Mouse (Mus musculus): ENCODE measurements around the gene Tex9. TPM values are rescaled to one million over a fixed set of nuclear protein-coding genes. Genes with fewer than 3 reads are reported as not detected.
A peak's percentile ranks its signal among the peaks of the same experiment; 100 is the strongest.

Gene Tex9
- polyA plus RNA-seq, 1 experiment from 2014 or later = 61.7 TPM

DNA sequence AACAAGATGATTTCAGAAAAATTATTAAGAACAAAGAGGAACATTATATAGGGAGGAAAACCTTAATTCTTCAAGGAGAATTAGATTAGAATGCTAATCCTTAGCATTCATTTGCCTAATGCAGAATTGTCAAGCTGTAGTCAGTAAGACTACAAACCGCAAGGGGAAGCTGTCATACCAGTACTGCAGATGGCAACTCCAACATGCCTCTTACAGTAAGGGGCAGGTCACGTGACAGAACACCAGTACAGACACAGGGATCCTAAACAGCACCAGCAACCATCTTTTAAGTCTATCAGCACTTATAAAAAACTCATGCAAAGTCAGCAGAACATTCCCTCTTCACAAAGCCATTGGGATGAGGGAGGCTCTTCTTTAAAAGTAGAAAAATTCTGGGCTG is 1.5 kb upstream of the Tex9 start:
- WGBS = 82% methylated on average over 2 of the region's 2 CpGs
- Histone ChIP-seq H3K36me3 (ENCODE audit: control insufficient read depth, insufficient read depth, low read length) (no peaks in the 10 kb centered on the region), H3K4me2 (no peak overlapping the region), H3K9me3 (ENCODE audit: control insufficient read depth, low read length) (no peaks in the 10 kb centered on the region), H3K27me3 (ENCODE audit: control insufficient read depth, insufficient read depth, low read length) (no peaks in the 10 kb centered on the region), H3K27ac (ENCODE audit: low read depth, low read length) (no peak overlapping the region), H3K4me1 (ENCODE audit: control insufficient read depth, insufficient read depth, low read length) (peaks cover 10% of the 10 kb centered on the region), H3K9ac (ENCODE audit: low read length) (no peak overlapping the region), H3K4me3 (ENCODE audit: low read depth, low read length) (no peak overlapping the region)
- DNase-seq (ENCODE audit: low spot score, missing footprints) (no peak), ATAC-seq (ENCODE audit: low FRiP score) (no peak)

DNA sequence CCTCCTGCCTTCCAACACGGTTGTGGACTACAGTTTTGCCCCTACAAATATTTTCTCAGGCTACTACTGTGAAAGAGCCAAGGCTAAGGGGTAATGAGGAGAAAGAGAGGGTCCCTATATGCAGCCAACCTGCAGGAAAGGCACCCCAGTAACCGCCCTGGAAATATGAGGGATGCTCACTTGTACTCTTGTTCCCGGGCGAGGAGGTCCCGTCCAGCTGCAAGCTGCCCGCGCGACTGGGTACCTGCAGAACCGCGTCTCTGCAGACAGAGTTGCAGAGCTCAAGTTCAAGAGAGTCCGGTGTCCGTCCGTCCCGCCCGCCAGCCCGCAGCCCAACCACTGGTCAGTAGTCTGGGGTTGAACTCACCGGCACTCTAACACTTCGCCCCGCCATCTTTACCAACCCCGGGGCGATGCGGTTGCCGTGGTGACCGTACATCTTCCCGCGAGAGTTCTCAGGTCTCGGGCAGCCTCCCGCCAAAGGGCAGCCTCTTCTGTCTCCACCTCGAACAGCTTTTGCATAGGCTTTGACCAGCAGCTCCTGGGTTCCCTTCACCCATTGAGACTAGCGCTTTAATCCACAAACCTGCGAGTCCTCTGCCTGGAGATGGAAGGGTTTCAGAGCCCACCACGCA is 336 bp downstream of the Tex9 start:
- peak overlapping the region; percentile 72 for H3K4me2 ChIP-seq
- WGBS = under 1% methylated on average over 32 of the region's 32 CpGs
- H3K36me3 ChIP-seq (ENCODE audit: control insufficient read depth, insufficient read depth, low read length) = peaks cover 8% of the 10 kb centered on the region
- peak overlapping the region; percentile 77 for H3K27ac ChIP-seq (ENCODE audit: low read depth, low read length)
- peaks cover 10% of the 10 kb centered on the region for H3K4me1 ChIP-seq (ENCODE audit: control insufficient read depth, insufficient read depth, low read length)
- no peaks in the 10 kb centered on the region for H3K9me3 ChIP-seq (ENCODE audit: control insufficient read depth, low read length)
- ATAC-seq (ENCODE audit: low FRiP score) = peak; percentile 98
- peak overlapping the region; percentile 79 for H3K4me3 ChIP-seq (ENCODE audit: low read depth, low read length)
- DNase-seq (ENCODE audit: low spot score, missing footprints) = peak; percentile 99
- no peaks in the 10 kb centered on the region for H3K27me3 ChIP-seq (ENCODE audit: control insufficient read depth, insufficient read depth, low read length)
- peak overlapping the region; percentile 87 for H3K9ac ChIP-seq (ENCODE audit: low read length)

DNA sequence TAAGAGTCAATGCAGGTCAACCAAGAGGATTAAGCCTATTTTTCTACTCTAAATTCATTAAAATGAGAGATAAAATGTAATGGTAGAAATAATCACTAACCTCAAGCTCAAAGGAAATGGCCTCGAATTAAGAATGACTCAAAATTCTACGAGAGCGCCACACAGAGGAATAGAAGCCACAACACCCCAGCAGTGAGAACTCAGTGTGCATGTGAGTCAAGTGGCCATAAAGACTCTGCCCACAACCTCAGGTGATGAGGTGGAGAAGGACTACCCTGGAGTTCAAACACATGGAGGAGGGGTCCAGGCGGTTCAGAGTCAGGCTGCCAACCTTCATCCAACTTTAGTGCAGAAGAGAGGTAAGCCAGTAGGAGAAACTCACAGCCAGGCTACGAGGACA is 2.9 kb downstream of the Tex9 start:
- ATAC-seq (ENCODE audit: low FRiP score) (no peak), DNase-seq (ENCODE audit: low spot score, missing footprints) (no peak)
- peaks cover 8% of the 10 kb centered on the region for H3K36me3 ChIP-seq (ENCODE audit: control insufficient read depth, insufficient read depth, low read length)
- H3K4me3 ChIP-seq (ENCODE audit: low read depth, low read length) = no peak overlapping the region
- no peak overlapping the region for H3K4me2 ChIP-seq
- H3K27me3 ChIP-seq (ENCODE audit: control insufficient read depth, insufficient read depth, low read length) = no peaks in the 10 kb centered on the region
- H3K9ac ChIP-seq (ENCODE audit: low read length) = no peak overlapping the region
- no peak overlapping the region for H3K27ac ChIP-seq (ENCODE audit: low read depth, low read length)
- H3K4me1 ChIP-seq (ENCODE audit: control insufficient read depth, insufficient read depth, low read length) = peaks cover 10% of the 10 kb centered on the region
- 88% methylated on average over 5 of the region's 5 CpGs for WGBS
- H3K9me3 ChIP-seq (ENCODE audit: control insufficient read depth, low read length) = no peaks in the 10 kb centered on the region

DNA sequence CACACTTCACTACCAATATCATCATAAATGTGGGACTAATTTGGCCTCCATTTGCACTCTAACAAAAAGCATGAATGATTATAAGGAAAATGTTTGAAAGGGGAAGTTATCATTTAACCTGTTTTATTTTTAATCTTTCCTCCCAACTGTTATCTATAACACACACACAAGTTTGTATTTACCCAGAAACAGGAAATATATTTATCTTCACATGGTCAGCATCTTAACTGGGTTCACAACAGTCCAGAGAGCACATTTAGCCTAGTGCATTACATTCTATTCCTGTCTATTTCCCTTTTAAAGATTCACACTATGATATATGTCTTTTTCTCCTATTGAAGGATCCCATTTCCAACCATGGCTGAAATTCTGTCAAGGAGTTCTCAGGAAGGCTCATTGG is 3.5 kb downstream of the Tex9 start:
- H3K27ac ChIP-seq (ENCODE audit: low read depth, low read length) = no peak overlapping the region
- DNase-seq (ENCODE audit: low spot score, missing footprints) (no peak), ATAC-seq (ENCODE audit: low FRiP score) (no peak)
- H3K36me3 ChIP-seq (ENCODE audit: control insufficient read depth, insufficient read depth, low read length) = peaks cover 8% of the 10 kb centered on the region
- no peak overlapping the region for H3K9ac ChIP-seq (ENCODE audit: low read length)
- no peaks in the 10 kb centered on the region for H3K27me3 ChIP-seq (ENCODE audit: control insufficient read depth, insufficient read depth, low read length)
- no peak overlapping the region for H3K4me2 ChIP-seq
- H3K4me1 ChIP-seq (ENCODE audit: control insufficient read depth, insufficient read depth, low read length) = peaks cover 10% of the 10 kb centered on the region
- H3K4me3 ChIP-seq (ENCODE audit: low read depth, low read length) = no peak overlapping the region
- H3K9me3 ChIP-seq (ENCODE audit: control insufficient read depth, low read length) = no peaks in the 10 kb centered on the region

DNA sequence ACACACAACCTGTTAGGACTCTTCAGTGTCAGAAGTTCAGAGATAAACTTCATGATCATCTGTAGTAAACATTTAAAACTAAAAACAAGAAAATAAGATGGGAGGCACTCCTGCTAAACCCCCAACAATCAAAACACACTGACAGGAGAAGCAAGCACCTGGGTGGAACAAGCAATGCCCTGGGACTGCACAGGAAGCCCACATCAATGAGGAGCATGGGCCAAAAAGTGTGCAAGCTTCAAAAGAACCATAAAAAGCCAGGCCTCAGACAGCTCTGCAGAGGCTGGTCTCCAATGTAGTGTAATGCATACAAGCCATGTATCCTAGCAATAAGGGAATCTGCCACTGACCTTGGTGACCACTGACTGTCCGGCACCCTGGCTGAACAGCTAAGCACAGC is 12.7 kb downstream of the Tex9 start:
- H3K27me3 ChIP-seq (ENCODE audit: control insufficient read depth, insufficient read depth, low read length) = no peaks in the 10 kb centered on the region
- no peak for ATAC-seq (ENCODE audit: low FRiP score)
- no peak overlapping the region for H3K4me3 ChIP-seq (ENCODE audit: low read depth, low read length)
- peaks cover 8% of the 10 kb centered on the region; the same call in 1 of the 2 replicates for H3K36me3 ChIP-seq (ENCODE audit: control insufficient read depth, insufficient read depth, low read length)
- H3K9me3 ChIP-seq (ENCODE audit: control insufficient read depth, low read length) = no peaks in the 10 kb centered on the region
- H3K9ac ChIP-seq (ENCODE audit: low read length) = no peak overlapping the region
- no peak overlapping the region for H3K27ac ChIP-seq (ENCODE audit: low read depth, low read length)
- H3K4me2 ChIP-seq = no peak overlapping the region
- 85% methylated on average over 1 of the region's 1 CpGs for WGBS
- DNase-seq (ENCODE audit: low spot score, missing footprints) = no peak
- H3K4me1 ChIP-seq (ENCODE audit: control insufficient read depth, insufficient read depth, low read length) = no peaks in the 10 kb centered on the region

DNA sequence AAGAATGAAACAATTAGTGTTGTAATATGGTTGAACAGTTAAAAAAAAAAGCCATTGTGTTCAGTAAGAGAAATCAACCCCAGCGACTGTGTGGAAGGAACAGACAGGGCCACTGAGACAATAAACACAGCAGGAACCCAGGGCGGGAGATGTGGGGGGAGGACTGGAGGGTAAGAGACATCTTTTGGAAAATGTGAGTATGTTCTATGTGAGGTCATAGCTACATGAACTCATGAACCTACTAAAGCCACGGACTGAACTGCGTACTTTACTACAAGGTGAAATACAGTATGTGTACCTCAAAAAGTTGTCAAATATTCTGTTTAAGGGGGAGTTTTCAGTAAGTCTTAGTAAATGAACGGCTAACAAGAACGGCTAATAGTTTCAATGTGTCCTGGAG is 14.7 kb downstream of the Tex9 start:
- no peaks in the 10 kb centered on the region for H3K27me3 ChIP-seq (ENCODE audit: control insufficient read depth, insufficient read depth, low read length)
- no peaks in the 10 kb centered on the region for H3K9me3 ChIP-seq (ENCODE audit: control insufficient read depth, low read length)
- ATAC-seq (ENCODE audit: low FRiP score) = no peak
- WGBS = 75% methylated on average over 6 of the region's 6 CpGs
- no peak overlapping the region for H3K4me3 ChIP-seq (ENCODE audit: low read depth, low read length)
- H3K27ac ChIP-seq (ENCODE audit: low read depth, low read length) = no peak overlapping the region
- peaks cover 18% of the 10 kb centered on the region for H3K36me3 ChIP-seq (ENCODE audit: control insufficient read depth, insufficient read depth, low read length)
- no peak overlapping the region for H3K9ac ChIP-seq (ENCODE audit: low read length)
- H3K4me1 ChIP-seq (ENCODE audit: control insufficient read depth, insufficient read depth, low read length) = no peaks in the 10 kb centered on the region
- DNase-seq (ENCODE audit: low spot score, missing footprints) = no peak
- no peak overlapping the region for H3K4me2 ChIP-seq

DNA sequence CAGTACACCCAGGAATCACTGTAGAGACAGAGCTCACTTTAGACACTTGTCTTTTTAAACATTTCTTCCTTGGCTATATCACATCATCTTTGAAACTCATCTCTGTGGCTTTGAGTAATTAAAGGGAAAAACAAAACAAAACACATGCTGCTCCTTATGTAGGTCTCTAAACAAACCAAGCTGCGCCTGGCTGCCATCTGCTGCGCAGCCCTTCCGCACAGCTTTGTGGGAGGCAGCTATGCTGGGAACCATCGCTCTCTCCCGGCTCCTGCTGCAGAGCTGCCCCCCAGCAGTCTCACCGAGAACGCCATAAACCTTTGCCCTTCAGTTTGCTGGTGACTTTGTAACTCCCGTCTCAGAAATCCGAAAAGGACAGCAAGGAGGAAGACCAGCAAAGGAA is 16.5 kb downstream of the Tex9 start:
- H3K4me3 ChIP-seq (ENCODE audit: low read depth, low read length) = no peak overlapping the region
- peaks cover 14% of the 10 kb centered on the region for H3K36me3 ChIP-seq (ENCODE audit: control insufficient read depth, insufficient read depth, low read length)
- no peak overlapping the region for H3K9ac ChIP-seq (ENCODE audit: low read length)
- DNase-seq (ENCODE audit: low spot score, missing footprints) = no peak
- no peak for ATAC-seq (ENCODE audit: low FRiP score)
- no peak overlapping the region for H3K27ac ChIP-seq (ENCODE audit: low read depth, low read length)
- no peaks in the 10 kb centered on the region for H3K27me3 ChIP-seq (ENCODE audit: control insufficient read depth, insufficient read depth, low read length)
- no peak overlapping the region for H3K4me2 ChIP-seq
- no peaks in the 10 kb centered on the region for H3K9me3 ChIP-seq (ENCODE audit: control insufficient read depth, low read length)
- H3K4me1 ChIP-seq (ENCODE audit: control insufficient read depth, insufficient read depth, low read length) = no peaks in the 10 kb centered on the region
- 89% methylated on average over 9 of the region's 9 CpGs for WGBS

DNA sequence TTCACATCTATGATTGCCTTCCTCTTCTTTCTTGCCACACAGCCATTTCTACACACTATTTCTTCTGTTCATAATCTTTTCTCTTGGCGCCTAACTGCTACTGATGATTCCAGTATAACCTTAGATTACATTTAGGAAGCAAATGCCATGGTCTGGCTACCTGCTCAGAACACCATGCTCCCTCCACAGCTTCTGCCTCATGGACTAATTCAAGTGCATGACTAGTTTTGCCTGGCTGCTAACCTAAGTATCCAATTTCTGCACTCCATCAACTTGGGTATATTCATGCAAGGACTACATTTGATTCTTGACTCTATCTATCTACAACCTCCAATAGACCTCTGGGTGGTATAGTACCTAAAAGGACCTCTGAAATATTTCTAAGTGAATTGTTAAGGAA is 22.2 kb downstream of the Tex9 start:
- no peak for DNase-seq (ENCODE audit: low spot score, missing footprints)
- Histone ChIP-seq H3K4me1 (ENCODE audit: control insufficient read depth, insufficient read depth, low read length) (no peaks in the 10 kb centered on the region), H3K4me3 (ENCODE audit: low read depth, low read length) (no peak overlapping the region), H3K27ac (ENCODE audit: low read depth, low read length) (no peak overlapping the region), H3K9me3 (ENCODE audit: control insufficient read depth, low read length) (no peaks in the 10 kb centered on the region), H3K36me3 (ENCODE audit: control insufficient read depth, insufficient read depth, low read length) (peaks cover 9% of the 10 kb centered on the region), H3K4me2 (no peak overlapping the region), H3K9ac (ENCODE audit: low read length) (no peak overlapping the region), H3K27me3 (ENCODE audit: control insufficient read depth, insufficient read depth, low read length) (no peaks in the 10 kb centered on the region)
- ATAC-seq (ENCODE audit: low FRiP score) = no peak
- WGBS = 97% methylated on average over 1 of the region's 1 CpGs

DNA sequence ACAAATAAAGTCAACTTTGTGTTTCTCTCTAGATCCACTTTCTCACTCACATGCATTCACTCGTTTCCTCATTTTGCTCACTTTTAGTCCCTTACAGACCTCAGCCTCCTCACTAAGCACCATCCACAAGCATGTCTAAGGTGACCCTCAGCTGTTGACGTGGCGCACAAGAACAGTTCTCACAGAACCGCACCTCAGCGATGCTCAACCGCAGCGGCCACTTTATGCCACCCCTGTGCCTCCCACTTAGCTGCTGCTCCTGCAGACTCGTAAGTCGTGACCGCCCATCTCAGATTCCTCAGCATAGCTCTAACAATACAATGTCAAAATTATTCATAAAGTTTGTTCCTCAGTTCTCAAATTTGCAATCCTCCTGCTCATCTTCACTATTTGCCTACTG is 23.4 kb downstream of the Tex9 start:
- no peak for ATAC-seq (ENCODE audit: low FRiP score)
- Histone ChIP-seq H3K9ac (ENCODE audit: low read length) (no peak overlapping the region), H3K27me3 (ENCODE audit: control insufficient read depth, insufficient read depth, low read length) (no peaks in the 10 kb centered on the region), H3K4me3 (ENCODE audit: low read depth, low read length) (no peak overlapping the region), H3K9me3 (ENCODE audit: control insufficient read depth, low read length) (no peaks in the 10 kb centered on the region), H3K27ac (ENCODE audit: low read depth, low read length) (no peak overlapping the region), H3K4me1 (ENCODE audit: control insufficient read depth, insufficient read depth, low read length) (no peaks in the 10 kb centered on the region), H3K36me3 (ENCODE audit: control insufficient read depth, insufficient read depth, low read length) (peaks cover 7% of the 10 kb centered on the region), H3K4me2 (no peak overlapping the region)
- 91% methylated on average over 10 of the region's 10 CpGs for WGBS
- no peak for DNase-seq (ENCODE audit: low spot score, missing footprints)

All from midbrain, embryonic 11.5 days (tissue).